24 mouse cellular contexts compared by ENCODE assay signal in the genomic region with DNA sequence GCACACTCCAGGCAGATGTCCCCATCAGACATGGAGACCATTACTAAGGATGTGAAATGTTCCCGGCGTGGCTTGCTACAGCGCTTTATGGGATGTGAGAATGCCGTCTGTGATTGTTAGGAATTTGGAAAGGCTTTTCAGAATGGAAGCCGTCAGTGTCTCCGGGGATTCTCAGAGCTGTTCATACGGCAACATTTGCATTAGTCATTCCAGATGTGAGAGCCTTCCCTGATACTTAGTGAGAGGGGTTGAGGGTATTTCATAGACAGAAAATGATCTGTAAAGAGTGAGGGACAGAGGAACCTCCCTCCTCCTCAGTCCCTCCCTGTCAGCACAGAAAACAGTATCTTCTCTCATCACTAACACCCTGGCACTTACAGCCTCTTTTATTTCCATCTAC.
DNase-seq lines count a peak whose midpoint lies in the region; ATAC-seq and TF ChIP-seq lines count a peak whose summit lies in the region.
"Had no signal": no experiment of that assay in that cellular context is flagged by ENCODE, and none has a peak within 500 bp of the region (broad histone marks: within the 10 kb centered on the region; RNA-seq: fewer than 3 reads in every experiment).

No protein-coding gene starts in this region.

- ATAC-seq in lung, postnatal 0 days = peak; percentile 62
- ATAC-seq: activated CD4-positive, CD25-positive, alpha-beta regulatory T cell, adult 4 months; CD4-positive, CD25-positive, alpha-beta regulatory T cell, adult 4 months; hindbrain, embryonic 16.5 days; midbrain, embryonic 13.5 days had no signal

- TF ChIP-seq CTCF in lung, postnatal 0 days (IDR thresholded peaks at IDR 0.05) = no peak
- TF ChIP-seq CTCF in embryonic fibroblast, embryonic 13.5 days (IDR thresholded peaks at IDR 0.05; ENCODE audit: borderline replicate concordance, insufficient read depth, low read length) = no peak

- peak; percentile 37 for DNase-seq in heart, adult 11 months
- DNase-seq in heart, postnatal 10 days = no peak
- peak; percentile 64 for DNase-seq in lung, postnatal 0 days (ENCODE audit: low spot score)
- DNase-seq in lung, postnatal 4 days = no peak
- peak; percentile 15 for DNase-seq in embryonic facial prominence, embryonic 10.5 days (ENCODE audit: low spot score)
- no peak for DNase-seq in thymus, postnatal 10 days (ENCODE audit: low spot score in 2 of 2)
- no peak for DNase-seq in cerebellum, postnatal 14 days
- DNase-seq: adrenal gland, adult 8-10 months; cerebellum, adult 2 months; cerebellum, postnatal 25 days; gastrocnemius, postnatal 10 days; kidney, adult 18-20 months; kidney, postnatal 4 days; lung, postnatal 36 days; spleen, adult 18-20 months; thymus, postnatal 36 days had no signal

- TF ChIP-seq EP300 in lung, postnatal 0 days (IDR thresholded peaks at IDR 0.05) = no peak

- no peaks in the 10 kb centered on the region for H3K36me3 ChIP-seq in lung, postnatal 0 days (ENCODE audit: insufficient read depth, low read length)
- H3K36me3 ChIP-seq in embryonic facial prominence, embryonic 10.5 days (replicated peaks) = no peaks in the 10 kb centered on the region
- H3K36me3 ChIP-seq: forebrain, embryonic 12.5 days; liver, embryonic 15.5 days; midbrain, embryonic 13.5 days had no signal

- no peak overlapping the region for H3K9ac ChIP-seq in lung, postnatal 0 days (replicated peaks; ENCODE audit: low read depth)
- H3K9ac ChIP-seq: forebrain, embryonic 12.5 days; liver, embryonic 15.5 days; midbrain, embryonic 13.5 days had no signal

- H3K27ac ChIP-seq in lung, postnatal 0 days (ENCODE audit: low read length) = no peak overlapping the region
- H3K27ac ChIP-seq in embryonic facial prominence, embryonic 10.5 days (replicated peaks) = no peak overlapping the region
- H3K27ac ChIP-seq in embryonic fibroblast, embryonic 13.5 days (ENCODE audit: insufficient read depth, low read length) = peak overlapping the region; percentile 27; the same call in 1 of the 2 replicates
- H3K27ac ChIP-seq: forebrain, embryonic 12.5 days; liver, embryonic 15.5 days; midbrain, embryonic 13.5 days had no signal

- no peak overlapping the region for H3K4me2 ChIP-seq in lung, postnatal 0 days (replicated peaks; ENCODE audit: low read depth, low read length)
- H3K4me2 ChIP-seq: forebrain, embryonic 12.5 days; liver, embryonic 15.5 days; midbrain, embryonic 13.5 days had no signal

- no peak overlapping the region for H3K4me3 ChIP-seq in lung, postnatal 0 days (ENCODE audit: low read depth, low read length)
- H3K4me3 ChIP-seq in embryonic facial prominence, embryonic 10.5 days = no peak overlapping the region
- no peak overlapping the region for H3K4me3 ChIP-seq in embryonic fibroblast, embryonic 13.5 days (ENCODE audit: insufficient read depth, low read length)
- H3K4me3 ChIP-seq: forebrain, embryonic 12.5 days; liver, embryonic 15.5 days; megakaryocyte, embryonic 14.5 days; midbrain, embryonic 13.5 days had no signal

- H3K9me3 ChIP-seq in lung, postnatal 0 days (ENCODE audit: low read length) = no peaks in the 10 kb centered on the region
- no peaks in the 10 kb centered on the region for H3K9me3 ChIP-seq in embryonic facial prominence, embryonic 10.5 days
- H3K9me3 ChIP-seq: forebrain, embryonic 12.5 days; liver, embryonic 15.5 days; megakaryocyte, embryonic 14.5 days; midbrain, embryonic 13.5 days had no signal

- H3K4me1 ChIP-seq in lung, postnatal 0 days (ENCODE audit: insufficient read depth, low read depth, low read length) = no peaks in the 10 kb centered on the region
- no peaks in the 10 kb centered on the region for H3K4me1 ChIP-seq in embryonic facial prominence, embryonic 10.5 days
- H3K4me1 ChIP-seq in embryonic fibroblast, embryonic 13.5 days (ENCODE audit: control insufficient read depth, insufficient read depth, low read length) = 0 out of 2 replicates have a peak, but pooled peaks cover 4% of the 10 kb centered on the region
- H3K4me1 ChIP-seq: forebrain, embryonic 12.5 days; liver, embryonic 15.5 days; megakaryocyte, embryonic 14.5 days; midbrain, embryonic 13.5 days had no signal

- TF ChIP-seq POLR2A in embryonic fibroblast, embryonic 13.5 days (IDR thresholded peaks at IDR 0.05; ENCODE audit: low read depth, low read length) = no peak

- intact Hi-C loops in heart, postnatal 10 days (cut with DNase I) = no loop called here

- WGBS in lung, postnatal 0 days = 61% methylated on average over 7 of the region's 7 CpGs
- 62% methylated on average over 7 of the region's 7 CpGs for WGBS in embryonic facial prominence, embryonic 10.5 days

- H3K27me3 ChIP-seq in lung, postnatal 0 days (replicated peaks; ENCODE audit: insufficient read depth, low read length) = no peaks in the 10 kb centered on the region
- peaks cover 9% of the 10 kb centered on the region; the same call in 1 of the 2 replicates for H3K27me3 ChIP-seq in embryonic facial prominence, embryonic 10.5 days (replicated peaks; ENCODE audit: low read depth, poor library complexity, severe bottlenecking)
- H3K27me3 ChIP-seq: forebrain, embryonic 12.5 days; liver, embryonic 15.5 days; megakaryocyte, embryonic 14.5 days; midbrain, embryonic 13.5 days had no signal

Comparison
In these comparisons a context has a peak if more than half of its experiments do, and no peak if none do; other contexts are left out.
1. DNase-seq: peak in heart, adult 11 months (single experiment), lung, postnatal 0 days (single experiment) and embryonic facial prominence, embryonic 10.5 days (single experiment); none in heart, postnatal 10 days (0 of 2), lung, postnatal 4 days (0 of 2), thymus, postnatal 10 days (0 of 2) and cerebellum, postnatal 14 days (0 of 2).